Mouse (Mus musculus) MEL (cell line): ENCODE measurements around the gene Csnk1d. TPM values are rescaled to one million over a fixed set of nuclear protein-coding genes. Genes with fewer than 3 reads are reported as not detected.

Source experiments
- DNase-seq: peaks from one replicate; pipeline ENCODE4 v3.0.0; 2011; ENCODE audit warnings: low read depth, low spot score
- H3K27ac ChIP-seq: 2 replicates; pipeline ENCODE4 v1.5.1; 2012; ENCODE audit warnings: low read depth, mild to moderate bottlenecking, control low read depth, low read length, moderate library complexity; ENCODE audit not compliant: control insufficient read depth
- H3K27me3 ChIP-seq, 2 experiments: fragments of 150-350 bp in 1 of 2; sonication (generic) in 1 of 2; 2 replicates each; pipeline ENCODE4 v1.6.1; 2012; ENCODE audit warnings: low read length in 2 of 2, mild to moderate bottlenecking in 2 of 2, improper control_type of control experiment in 1 of 2, moderate library complexity in 1 of 2; ENCODE audit not compliant: insufficient read depth in 2 of 2, control insufficient read depth in 1 of 2
- H3K36me3 ChIP-seq, 2 experiments: 2 replicates each; pipeline ENCODE4 v1.6.1; 2012 to 2014; ENCODE audit warnings: low read length in 2 of 2, improper control_type of control experiment in 1 of 2, inconsistent platforms in 1 of 2, mild to moderate bottlenecking in 1 of 2; ENCODE audit not compliant: insufficient read depth in 2 of 2, control insufficient read depth in 1 of 2
- H3K4me1 ChIP-seq, 2 experiments: fragments of 150-350 bp in 1 of 2; sonication (generic) in 1 of 2; 2 replicates each; pipeline ENCODE4 v1.6.1; 2012; ENCODE audit warnings: low read length in 2 of 2, improper control_type of control experiment in 1 of 2, mild to moderate bottlenecking in 1 of 2; ENCODE audit not compliant: insufficient read depth in 2 of 2, control insufficient read depth in 1 of 2
- H3K4me3 ChIP-seq, 2 experiments: fragments of 150-350 bp in 1 of 2; sonication (generic) in 1 of 2; 2 replicates each; pipeline ENCODE4 v1.5.1; 2012; ENCODE audit warnings: low read depth in 2 of 2, low read length in 2 of 2, mild to moderate bottlenecking in 2 of 2, moderate library complexity in 2 of 2, control low read depth in 1 of 2, improper control_type of control experiment in 1 of 2; ENCODE audit not compliant: control insufficient read depth in 1 of 2, insufficient read depth in 1 of 2
- H3K79me2 ChIP-seq: 2 replicates; pipeline ENCODE4 v1.6.1; 2012; ENCODE audit warnings: mild to moderate bottlenecking, low read length, moderate library complexity; ENCODE audit not compliant: control insufficient read depth, poor library complexity, insufficient read depth
- H3K9ac ChIP-seq: 2 replicates; pipeline ENCODE4 v1.6.1; 2012; ENCODE audit warnings: low read depth, mild to moderate bottlenecking, control low read depth, low read length, moderate library complexity; ENCODE audit not compliant: control insufficient read depth, poor library complexity, severe bottlenecking
- H3K9me3 ChIP-seq: fragments of 150-350 bp; sonication (generic); replicated peaks from 2 replicates; pipeline ENCODE4 v1.6.1; 2012; ENCODE audit warnings: mild to moderate bottlenecking, low read length, improper control_type of control experiment, moderate library complexity; ENCODE audit not compliant: insufficient read depth
- E2F4 ChIP-seq: IDR thresholded peaks from 2 replicates; pipeline ENCODE4 v1.6.1; 2011; ENCODE audit warnings: low read depth, low read length, improper control_type of control experiment, borderline replicate concordance
- MAFK ChIP-seq: IDR thresholded peaks from 2 replicates; pipeline ENCODE4 v1.6.1; 2011; ENCODE audit warnings: low read depth, mild to moderate bottlenecking, low read length, improper control_type of control experiment, borderline replicate concordance
- MAX ChIP-seq: IDR thresholded peaks from 2 replicates; pipeline ENCODE4 v1.6.1; 2011; ENCODE audit warnings: low read length, improper control_type of control experiment
- MEF2A ChIP-seq: IDR thresholded peaks from 2 replicates; pipeline ENCODE4 v1.6.1; 2014; ENCODE audit warnings: low read depth, mild to moderate bottlenecking, inconsistent platforms, low read length, improper control_type of control experiment; ENCODE audit not compliant: poor library complexity, insufficient replicate concordance, severe bottlenecking; ENCODE audit errors: extremely low read depth
- MXI1 ChIP-seq: IDR thresholded peaks from 2 replicates; pipeline ENCODE4 v1.6.1; 2011; ENCODE audit warnings: mild to moderate bottlenecking, low read depth, low read length, improper control_type of control experiment
- MYC ChIP-seq: IDR thresholded peaks from 2 replicates; pipeline ENCODE4 v1.6.1; 2011; ENCODE audit warnings: low read depth, mild to moderate bottlenecking, low read length, improper control_type of control experiment, moderate library complexity
- NELFE ChIP-seq: IDR thresholded peaks from 2 replicates; pipeline ENCODE4 v1.6.1; 2011; ENCODE audit warnings: low read depth, low read length, improper control_type of control experiment
- POLR2A ChIP-seq, 2 experiments: IDR thresholded peaks; 2 replicates each; pipeline ENCODE4 v1.6.1; 2011 to 2012; ENCODE audit warnings: low read length in 2 of 2, mild to moderate bottlenecking in 2 of 2, control low read depth in 1 of 2, improper control_type of control experiment in 1 of 2, low read depth in 1 of 2, moderate library complexity in 1 of 2; ENCODE audit not compliant: control insufficient read depth in 1 of 2, insufficient read depth in 1 of 2, poor library complexity in 1 of 2
- POLR2AphosphoS2 ChIP-seq: IDR thresholded peaks from 2 replicates; pipeline ENCODE4 v1.6.1; 2011; ENCODE audit warnings: low read length, improper control_type of control experiment
- RCOR1 ChIP-seq: IDR thresholded peaks from 2 replicates; pipeline ENCODE4 v1.6.1; 2012; ENCODE audit warnings: low read depth, mild to moderate bottlenecking, inconsistent platforms, low read length, improper control_type of control experiment
- SIN3A ChIP-seq: IDR thresholded peaks from 2 replicates; pipeline ENCODE4 v1.6.1; 2012; ENCODE audit warnings: low read length, improper control_type of control experiment, inconsistent platforms
- USF1 ChIP-seq: IDR thresholded peaks from 2 replicates; pipeline ENCODE4 v1.6.1; 2014; ENCODE audit warnings: low read depth, mild to moderate bottlenecking, inconsistent platforms, low read length, improper control_type of control experiment, moderate library complexity
- USF2 ChIP-seq, 2 experiments: IDR thresholded peaks; 2 replicates each; pipeline ENCODE4 v1.6.1; 2011 to 2012; ENCODE audit warnings: improper control_type of control experiment in 2 of 2, low read length in 2 of 2, borderline replicate concordance in 1 of 2, inconsistent platforms in 1 of 2, low read depth in 1 of 2, mild to moderate bottlenecking in 1 of 2; ENCODE audit not compliant: insufficient read depth in 1 of 2
- ZC3H11A ChIP-seq: IDR thresholded peaks from 2 replicates; pipeline ENCODE4 v1.6.1; 2012; ENCODE audit warnings: low read depth, mild to moderate bottlenecking, inconsistent platforms, low read length, improper control_type of control experiment
- polyA plus RNA-seq, 2 experiments: library from polyadenylated mRNA; stranded (reverse) in 1 of 2; unstranded in 1 of 2; fragments of >175 nt in 1 of 2; fragments of >200 nt in 1 of 2; gene quantifications; 2 replicates each; pipeline versions ENCODE4 v1.2.1 to v1.2.4; 2012; ENCODE audit warnings: low replicate concordance in 2 of 2, low read depth in 1 of 2; ENCODE audit not compliant: insufficient read length in 2 of 2, insufficient read depth in 1 of 2, missing spikeins in 1 of 2
- total RNA-seq: library from RNA; depleted of rRNA; stranded (reverse); fragments of 300-350 nt; gene quantifications from 2 replicates; pipeline ENCODE4 v1.2.3, GENCODE M21; 2012

The Csnk1d gene
- total and polyA plus RNA-seq, 3 experiments: 83.2 to 329 (median 121) TPM

- Histone ChIP-seq H3K9ac (peak overlapping the region; percentile 20), H3K27me3 (no peaks in the 10 kb centered on the region), H3K27ac (peak overlapping the region; percentile 87), H3K4me3 (no peak overlapping the region), H3K9me3 (no peaks in the 10 kb centered on the region), H3K36me3 (peaks cover 53 to 73% of the 10 kb centered on the region in 2 experiments), H3K79me2 (peaks cover 34% of the 10 kb centered on the region), H3K4me1 (peaks cover 24 to 34% of the 10 kb centered on the region in 2 experiments)
- no peak for DNase-seq
- TF ChIP-seq MAX (peak; percentile 18; the same call in 1 of the 2 replicates), USF1 (no peak), MXI1 (no peak), MAFK (0 out of 2 replicates have a peak, but pooled peaks have one; percentile 13), NELFE (no peak), SIN3A (peak; percentile 2; the same call in 1 of the 2 replicates), MEF2A (peak; percentile 45; the same call in 1 of the 2 replicates), POLR2AphosphoS2 (0 out of 2 replicates have a peak, but pooled peaks have one; percentile 4), RCOR1 (no peak), POLR2A (IDR thresholded peaks at IDR 0.05; ENCODE audit: control insufficient read depth in 1 of 2, insufficient read depth in 1 of 2, low read depth in 1 of 2, low read length in 2 of 2, poor library complexity in 1 of 2) (no peak)
These were observed 11.3 kb downstream of the Csnk1d start for GRCm38 (mm10) chr11:120979711-120980426.

- Histone ChIP-seq H3K36me3 (peaks cover 0 to 82% of the 10 kb centered on the region in 2 experiments; a peak in 2 of 4 replicates), H3K79me2 (peaks cover 11% of the 10 kb centered on the region; the same call in 1 of the 2 replicates), H3K4me1 (no peaks in the 10 kb centered on the region), H3K9ac (no peak overlapping the region), H3K27ac (no peak overlapping the region)
- TF ChIP-seq MYC: no peak
- TF ChIP-seq, all 39 proteins: peak for 0
- Histone ChIP-seq H3K4me3 (no peak overlapping the region), H3K27me3 (no peaks in the 10 kb centered on the region), H3K9me3 (no peaks in the 10 kb centered on the region)
- no peak for DNase-seq
These were observed 17.8 kb downstream of the Csnk1d start for GRCm38 (mm10) chr11:120973318-120973717.

GRCm38 (mm10) chr11:120971237-120971636 is 19.9 kb downstream of the Csnk1d start:
- H3K79me2 ChIP-seq: peaks cover 1% of the 10 kb centered on the region; the same call in 1 of the 2 replicates
- H3K27ac ChIP-seq: no peak overlapping the region
- no peak overlapping the region for H3K4me3 ChIP-seq
- 0 out of 4 replicates have a peak, but pooled peaks of 1 of the 2 experiments have one; percentile 10 for TF ChIP-seq POLR2A (IDR thresholded peaks at IDR 0.05; ENCODE audit: control insufficient read depth in 1 of 2, insufficient read depth in 1 of 2, low read depth in 1 of 2, low read length in 2 of 2, poor library complexity in 1 of 2)
- TF ChIP-seq USF2 (IDR thresholded peaks at IDR 0.05; ENCODE audit: borderline replicate concordance in 1 of 2, insufficient read depth in 1 of 2, low read depth in 1 of 2, low read length in 2 of 2): no peak
- no peak for TF ChIP-seq E2F4
- TF ChIP-seq MAFK: no peak
- TF ChIP-seq ZC3H11A: no peak
- H3K36me3 ChIP-seq: peaks cover 0 to 82% of the 10 kb centered on the region in 2 experiments; a peak in 2 of 4 replicates
- no peak for DNase-seq
- H3K9ac ChIP-seq: no peak overlapping the region
- H3K27me3 ChIP-seq: no peaks in the 10 kb centered on the region
- H3K4me1 ChIP-seq: no peaks in the 10 kb centered on the region
- no peaks in the 10 kb centered on the region for H3K9me3 ChIP-seq
